Mouse (Mus musculus): ENCODE measurements at regions not wholly inside any gene's neighbourhood (a gene's known extent, or its start where the extent isn't known, plus 50 kb on each side); places are given as distances from the start of the nearest gene placed in this dataset.

GRCm38 (mm10) chr6:133170548-133170947 is 65.8 kb downstream of the Smim10l1 start:
- in situ Hi-C loops (cut with MboI; ENCODE audit: low pct_unique_long_range_greater_than_20kb): no loop called here
- no peak for DNase-seq (ENCODE audit: low read depth, low spot score)
- no peak for TF ChIP-seq CTCF (IDR thresholded peaks at IDR 0.05)
- no peak for ATAC-seq
- POLR2A ChIA-PET: no interaction called here
- CTCF ChIA-PET: interaction anchor here (1.0 kb wide), 1 partner anchor 10 kb away, joined by 3 read pairs; no protein-coding TSS in a partner anchor
- no peaks in the 10 kb centered on the region for H3K27me3 ChIP-seq

- ATAC-seq (no peak), DNase-seq (ENCODE audit: low read depth, low spot score) (no peak)
- no peaks in the 10 kb centered on the region for H3K27me3 ChIP-seq
- TF ChIP-seq CTCF (IDR thresholded peaks at IDR 0.05): peak; percentile 16
- in situ Hi-C loops (cut with MboI; ENCODE audit: low pct_unique_long_range_greater_than_20kb): no loop called here
- POLR2A ChIA-PET: no interaction called here
- CTCF ChIA-PET: no interaction called here
These were observed 66.6 kb downstream of the Smim10l1 start for GRCm38 (mm10) chr6:133171286-133171685.

GRCm38 (mm10) chr6:133206173-133206572 is 85.8 kb upstream of the 5530400C23Rik start:
- H3K27me3 ChIP-seq: no peaks in the 10 kb centered on the region
- in situ Hi-C loops (cut with MboI; ENCODE audit: low pct_unique_long_range_greater_than_20kb): loop anchor here (25.0 kb wide), 1 partner anchor 1694 kb away; no protein-coding TSS in a partner anchor
- POLR2A ChIA-PET: no interaction called here
- no peak for DNase-seq (ENCODE audit: low read depth, low spot score)
- CTCF ChIA-PET: interaction anchor here (0.6 kb wide), 1 partner anchor 54 kb away, joined by 3 read pairs; no protein-coding TSS in a partner anchor
- TF ChIP-seq CTCF (IDR thresholded peaks at IDR 0.05): peak; percentile 64
- no peak for ATAC-seq

Data from Patski (cell line).